Mouse (Mus musculus) adrenal gland, postnatal 25 days (tissue): ENCODE results near the gene Polr2a. TPM values are rescaled to one million over a fixed set of nuclear protein-coding genes. Genes with fewer than 3 reads are reported as not detected.

Source experiments
- DNase-seq: peaks from one replicate; pipeline ENCODE4 v3.0.0; 2021; ENCODE audit warnings: mixed read lengths
- total RNA-seq: library from RNA; stranded (reverse); gene quantifications from 2 replicates; pipeline ENCODE4 v1.2.3, GENCODE M21; 2021

Gene Polr2a
- total RNA-seq, 1 experiment from 2014 or later, result 101 TPM

- no peak for DNase-seq
These were observed 26.4 kb upstream of the Polr2a start for GRCm38 (mm10) chr11:69784793-69785272.

- no peak for DNase-seq
These were observed 23.4 kb upstream of the Polr2a start for GRCm38 (mm10) chr11:69781828-69782227.

DNA sequence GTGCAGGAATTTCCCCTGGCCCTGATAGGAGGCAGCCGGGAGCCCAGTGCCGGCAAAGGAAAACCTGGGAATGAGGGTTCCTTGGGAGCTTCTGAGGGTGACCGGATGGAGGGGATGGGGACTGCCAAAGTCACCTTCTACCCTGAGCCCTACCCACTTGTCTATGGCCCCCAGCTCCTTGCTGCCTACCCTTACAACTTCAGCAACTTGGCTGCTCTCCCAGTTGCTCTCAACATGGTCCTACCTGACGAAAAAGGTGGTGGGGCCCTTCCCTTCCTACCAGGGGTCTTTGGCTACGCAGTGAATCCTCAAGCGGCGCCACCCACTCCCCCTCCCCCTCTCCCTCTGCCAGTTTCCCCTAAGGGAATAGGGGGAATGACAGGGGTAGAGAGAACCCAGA, 20.5 kb upstream of the Polr2a start:
- DNase-seq, result no peak

DNA sequence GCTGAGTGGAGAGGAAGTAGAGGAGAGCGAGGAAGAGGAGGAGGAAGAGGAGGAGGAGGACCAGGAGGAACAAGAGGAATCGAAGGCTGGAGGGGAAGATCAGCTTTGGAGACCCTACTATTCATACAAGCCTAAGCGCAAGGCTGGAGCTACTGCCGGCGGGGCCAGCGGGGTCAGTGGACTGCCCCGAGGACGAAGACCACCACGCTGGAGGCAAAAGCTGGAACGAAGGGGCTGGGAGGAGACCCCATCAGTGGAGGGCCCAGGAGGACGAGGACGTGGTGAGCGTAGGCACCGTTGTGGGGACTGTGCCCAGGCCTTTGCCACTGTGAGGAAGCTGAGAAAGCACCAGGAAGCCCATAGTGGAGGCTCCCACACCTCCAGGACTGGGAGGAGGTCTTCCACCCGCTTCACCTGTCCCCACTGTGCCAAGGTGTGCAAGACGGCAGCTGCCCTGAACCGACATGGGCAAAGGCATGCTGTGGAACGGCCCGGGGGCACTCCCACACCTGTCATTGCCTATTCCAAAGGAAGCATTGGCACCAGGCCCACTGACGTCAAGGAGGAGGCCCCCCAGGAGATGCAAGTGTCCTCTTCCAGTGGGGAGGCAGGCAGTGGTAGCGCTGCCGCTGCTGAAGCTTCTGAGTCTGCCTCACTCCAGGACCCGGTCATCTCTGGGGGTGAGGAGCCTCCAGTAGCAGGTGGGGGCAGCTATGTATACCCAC, 20.0 kb upstream of the Polr2a start:
- DNase-seq, result no peak

DNA sequence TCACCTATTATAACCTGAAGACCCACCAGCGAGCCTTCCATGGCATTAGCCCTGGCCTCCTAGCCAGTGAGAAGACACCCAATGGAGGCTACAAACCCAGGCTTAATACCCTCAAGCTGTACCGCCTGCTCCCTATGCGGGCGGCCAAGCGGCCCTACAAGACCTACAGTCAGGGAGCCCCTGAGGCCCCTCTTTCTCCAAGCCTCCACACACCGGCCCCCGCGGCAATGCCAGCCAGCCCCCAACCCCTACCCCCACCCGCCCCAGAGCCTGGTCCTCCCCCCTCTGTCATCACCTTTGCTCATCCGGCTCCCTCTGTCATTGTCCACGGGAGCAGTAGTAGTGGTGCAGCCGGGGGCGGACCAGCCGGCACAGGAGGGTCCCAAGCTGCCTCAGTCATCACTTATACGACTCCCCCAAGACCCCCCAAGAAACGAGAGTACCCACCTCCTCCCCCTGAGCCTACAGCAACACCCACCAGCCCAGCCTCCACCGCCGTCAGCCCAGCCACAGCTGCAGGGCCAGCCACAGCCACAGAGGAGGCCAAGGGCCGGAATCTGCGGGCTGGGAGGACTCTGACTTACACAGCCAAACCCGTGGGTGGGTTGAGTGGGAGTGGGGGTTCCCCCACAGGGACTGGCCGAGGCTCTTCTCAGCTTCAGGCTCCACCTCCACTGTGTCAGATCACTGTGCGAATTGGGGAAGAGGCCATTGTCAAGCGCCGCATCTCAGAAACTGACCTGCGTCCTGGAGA, 19.2 kb upstream of the Polr2a start:
- DNase-seq, result no peak

DNA sequence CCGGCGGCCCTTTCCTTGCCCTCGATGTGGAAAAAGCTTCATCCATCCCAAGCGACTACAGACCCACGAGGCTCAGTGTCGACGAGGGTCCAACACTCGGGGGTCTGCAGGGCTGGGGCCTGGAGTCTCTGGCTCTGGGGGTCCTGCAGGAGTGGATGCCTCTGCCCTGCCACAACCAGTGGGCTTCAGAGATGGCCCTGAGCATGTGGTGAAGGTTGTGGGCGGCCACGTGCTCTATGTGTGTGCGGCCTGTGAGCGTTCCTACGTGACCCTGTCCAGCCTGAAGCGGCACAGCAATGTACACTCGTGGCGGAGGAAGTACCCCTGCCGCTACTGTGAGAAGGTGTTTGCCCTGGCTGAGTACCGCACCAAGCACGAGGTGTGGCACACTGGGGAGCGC, 18.1 kb upstream of the Polr2a start:
- DNase-seq, result no peak

DNA sequence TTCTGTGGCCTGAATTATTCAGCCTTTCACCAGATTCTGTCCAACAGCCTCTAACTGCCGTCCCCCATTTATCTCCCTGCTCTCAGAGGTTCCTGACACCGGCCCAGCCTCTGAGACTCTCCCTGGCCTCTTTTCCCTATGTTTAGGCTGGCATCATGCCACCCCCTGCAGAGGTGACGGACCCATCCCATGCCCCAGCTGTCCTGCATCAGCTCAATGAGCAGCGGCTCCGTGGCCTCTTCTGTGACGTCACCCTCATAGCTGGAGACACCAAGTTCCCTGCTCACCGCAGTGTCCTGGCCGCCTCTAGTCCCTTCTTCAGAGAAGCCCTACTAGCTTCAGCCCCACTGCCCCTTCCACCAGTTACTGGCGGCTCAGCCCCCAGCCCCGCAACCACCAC, 17.3 kb upstream of the Polr2a start:
- no peak for DNase-seq

- DNase-seq, result no peak
These were observed 16.5 kb upstream of the Polr2a start for GRCm38 (mm10) chr11:69774961-69775360.

DNA sequence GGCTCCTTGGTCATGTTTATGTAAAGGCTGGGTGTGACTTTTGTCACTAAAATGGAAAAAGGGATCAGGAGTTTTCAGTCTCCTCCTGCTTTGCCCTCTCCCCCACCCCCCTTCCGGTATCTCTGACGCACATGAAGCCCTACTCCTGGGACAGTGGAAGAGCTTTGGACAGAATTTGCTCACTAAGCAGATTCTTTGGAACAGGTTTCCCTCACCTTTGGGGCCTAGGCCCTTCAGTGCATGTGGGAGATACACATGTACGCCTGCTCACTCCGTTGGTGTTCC, 9.1 kb upstream of the Polr2a start:
- DNase-seq, result no peak

DNA sequence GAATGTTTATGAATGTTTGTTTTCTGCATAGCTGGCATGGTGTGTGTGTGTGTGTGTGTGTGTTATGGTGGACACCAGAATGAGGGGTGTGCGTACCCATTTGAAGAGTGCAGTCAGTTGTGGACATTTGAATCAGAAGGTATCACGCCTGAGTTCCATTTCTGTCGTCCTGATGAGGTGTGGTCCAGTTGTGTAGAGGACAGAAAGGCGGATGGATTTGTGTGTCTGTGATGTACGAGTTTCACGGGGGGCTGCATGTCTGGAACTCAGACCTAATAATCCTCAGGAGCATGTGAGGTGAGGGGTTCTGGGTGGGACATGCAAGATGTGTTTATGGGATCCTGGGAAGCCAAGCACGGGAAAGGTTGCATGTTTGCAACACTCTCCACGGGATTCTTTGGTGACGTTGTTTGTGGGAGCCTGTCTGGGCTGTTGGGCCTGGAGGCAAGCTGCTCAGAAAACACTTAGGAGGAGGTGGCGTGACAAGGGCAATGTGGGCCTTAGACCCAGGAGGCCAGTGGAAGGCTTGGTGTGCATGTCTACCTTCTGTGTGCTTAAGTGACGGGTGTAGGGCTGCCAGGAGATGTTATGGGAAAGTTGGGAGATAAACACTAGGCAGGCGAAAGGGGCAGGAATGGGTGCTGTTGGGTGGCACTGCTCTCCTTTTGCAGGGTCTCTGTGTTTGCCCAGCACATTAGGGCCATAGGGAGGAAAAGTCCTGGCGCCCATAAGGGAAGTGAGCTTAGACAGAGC, 8.6 kb upstream of the Polr2a start:
- no peak for DNase-seq

DNA sequence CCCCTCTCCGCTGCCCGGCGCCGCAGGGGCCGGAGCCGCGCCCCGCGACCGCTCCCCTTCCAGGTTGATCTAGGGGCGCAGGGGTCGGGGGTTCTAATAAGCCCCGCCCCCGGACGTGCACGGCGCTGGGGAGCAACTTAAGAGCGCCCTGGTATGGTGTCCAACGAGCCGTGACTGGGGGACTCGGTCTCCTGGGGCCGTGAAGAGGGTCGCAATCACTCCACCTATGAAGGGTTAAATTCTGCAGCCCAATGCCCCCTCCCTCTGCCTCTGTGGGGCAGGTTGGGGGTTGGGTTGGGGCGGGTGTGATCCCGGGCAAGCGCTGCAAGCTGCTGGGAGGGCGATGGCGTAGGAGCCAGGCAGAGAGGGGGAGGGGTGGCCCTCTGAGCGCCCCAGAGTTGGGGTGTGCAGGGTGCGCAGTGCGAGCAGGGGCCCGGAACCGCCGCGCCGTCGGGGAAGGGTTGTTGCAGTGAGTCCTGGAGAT, 7.7 kb upstream of the Polr2a start:
- DNase-seq, result peak; percentile 80

DNA sequence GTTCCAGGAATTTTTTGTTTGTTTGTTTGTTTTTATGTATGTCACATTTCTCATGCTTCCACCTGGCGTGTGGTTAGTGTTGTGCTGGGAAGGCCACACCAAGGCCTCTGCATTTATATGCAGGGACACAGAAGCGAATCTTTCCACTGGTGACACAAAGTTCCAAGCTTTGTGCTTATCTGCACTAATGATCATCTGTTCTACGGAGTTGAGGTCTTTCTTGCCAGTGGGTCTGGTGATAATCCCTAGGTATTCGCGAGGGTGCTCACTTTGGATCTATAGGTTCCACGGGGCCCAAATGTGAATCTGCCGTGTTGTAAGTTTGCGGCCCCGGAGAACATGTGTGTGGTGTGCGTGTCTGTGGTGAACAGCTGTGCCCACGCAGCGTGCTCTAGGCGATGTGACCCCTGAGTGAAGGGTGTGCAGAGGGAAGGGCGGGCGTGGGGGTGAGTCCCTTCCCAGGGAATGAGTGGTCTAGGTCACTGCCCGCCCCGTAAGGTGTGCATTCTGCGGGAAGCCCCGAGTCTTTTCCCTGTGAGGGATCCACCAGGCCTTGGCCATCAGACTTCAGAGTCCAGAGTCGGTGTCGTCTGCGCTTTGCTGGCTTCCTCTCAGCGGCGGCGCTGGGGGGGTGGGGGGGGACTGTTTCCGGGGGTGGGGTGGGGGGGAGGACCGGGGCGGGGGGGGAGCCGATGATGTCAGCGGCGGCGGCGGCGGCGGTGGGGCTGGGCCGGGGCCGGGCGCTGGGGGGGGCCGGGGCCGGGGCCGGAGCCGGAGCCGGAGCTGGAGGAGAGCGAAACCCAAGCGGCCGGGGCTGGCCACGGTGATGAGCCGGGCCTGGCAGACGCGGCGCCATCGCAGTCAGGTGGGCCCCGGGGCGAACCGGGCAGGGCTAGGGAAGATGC, 7.0 kb upstream of the Polr2a start, which contains the start of gene Zbtb4:
TSS of gene Zbtb4 (plus strand) at position 692 of the 905 bp plus-strand sequence.
- peak; percentile 70 for DNase-seq

- no peak for DNase-seq
These were observed 5.1 kb upstream of the Polr2a start for GRCm38 (mm10) chr11:69763551-69763950.

GRCm38 (mm10) chr11:69761868-69762267, 3.4 kb upstream of the Polr2a start, which contains the start of gene Slc35g3:
TSS of gene Slc35g3 (minus strand) at chr11:69761968.
- DNase-seq, result no peak

- no peak for DNase-seq
These were observed 2.4 kb upstream of the Polr2a start for GRCm38 (mm10) chr11:69760901-69761200.

- DNase-seq, result no peak
These were observed 1.9 kb upstream of the Polr2a start for GRCm38 (mm10) chr11:69760160-69760900.

DNA sequence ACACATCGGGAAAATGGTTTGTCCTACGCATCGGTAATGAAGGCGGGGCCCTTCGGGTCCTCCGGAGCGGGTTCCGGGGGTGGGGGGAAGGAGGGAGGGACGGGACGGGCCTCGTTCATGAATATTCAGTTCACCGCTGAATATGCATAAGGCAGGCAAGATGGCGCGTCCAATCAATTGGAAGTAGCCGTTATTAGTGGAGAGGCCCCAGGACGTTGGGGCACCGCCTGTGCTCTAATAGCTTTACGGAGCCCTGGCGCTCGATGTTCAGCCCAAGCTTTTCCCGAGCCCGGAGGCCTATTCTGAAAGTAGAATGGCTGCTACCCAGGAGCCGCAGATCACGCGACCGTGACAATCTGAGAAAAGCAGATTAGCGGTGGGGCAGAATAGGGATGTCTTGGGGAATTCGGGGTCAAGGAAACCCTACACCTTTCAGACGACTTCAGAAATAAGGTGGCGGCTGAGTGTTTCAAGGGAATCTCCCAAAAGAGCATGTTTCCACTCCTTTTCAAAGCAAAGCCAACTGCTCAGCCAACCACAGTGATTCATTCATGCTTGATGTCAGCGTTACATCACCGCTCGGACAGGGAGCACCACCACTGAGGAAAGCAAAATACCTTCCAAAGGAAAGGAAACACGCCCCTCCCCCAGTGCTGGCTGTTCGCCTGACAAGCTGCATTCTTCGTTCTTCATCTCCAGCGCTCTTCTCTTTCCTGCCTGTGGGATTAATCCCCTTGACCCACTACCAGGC, 709 bp upstream of the Polr2a start:
- DNase-seq, result peak; percentile 80

- DNase-seq, result peak; percentile 98
These were observed 364 bp downstream of the Polr2a start for GRCm38 (mm10) chr11:69758090-69758456.

GRCm38 (mm10) chr11:69757303-69758089, 941 bp downstream of the Polr2a start:
- no peak for DNase-seq

- no peak for DNase-seq
These were observed 3.7 kb downstream of the Polr2a start for GRCm38 (mm10) chr11:69754701-69755100.
